Mouse (Mus musculus): Measurements from ENCODE around the gene Nagpa. TPM values are rescaled to one million over a fixed set of nuclear protein-coding genes. Genes with fewer than 3 reads are reported as not detected.

Gene Nagpa
- total and polyA plus RNA-seq, 2 experiments from 2014 or later, result 7.4 to 8.5 TPM

- DNase-seq (ENCODE audit: low spot score), result no peak
- no peak overlapping the region for H3K27ac ChIP-seq
- 2% methylated on average over 36 of the region's 36 CpGs for WGBS
- peaks cover 11% of the 10 kb centered on the region for H3K36me3 ChIP-seq (ENCODE audit: insufficient read depth, low read length)
- H3K4me2 ChIP-seq (ENCODE audit: low read depth, low read length), result peak overlapping the region; percentile 75
- no peak for ATAC-seq
- H3K27me3 ChIP-seq (ENCODE audit: insufficient read depth, low read length), result no peaks in the 10 kb centered on the region
- no peaks in the 10 kb centered on the region for H3K9me3 ChIP-seq (ENCODE audit: low read length)
- TF ChIP-seq CTCF (IDR thresholded peaks at IDR 0.05; ENCODE audit: low read depth), result no peak
- peak overlapping the region; percentile 78 for H3K4me3 ChIP-seq (ENCODE audit: low read length)
- peak overlapping the region; percentile 54 for H3K9ac ChIP-seq (replicated peaks; ENCODE audit: low read length)
- H3K4me1 ChIP-seq (ENCODE audit: insufficient read depth, low read length), result peaks cover 11% of the 10 kb centered on the region; the same call in 1 of the 2 replicates
Observed at GRCm38 (mm10) chr16:5203200-5203599, 612 bp downstream of the Nagpa start.

- peak overlapping the region; percentile 78; the same call in 1 of the 2 replicates for H3K4me3 ChIP-seq (ENCODE audit: low read length)
- ATAC-seq, result no peak
- WGBS, result 12% methylated on average over 4 of the region's 4 CpGs
- peaks cover 11% of the 10 kb centered on the region; the same call in 1 of the 2 replicates for H3K4me1 ChIP-seq (ENCODE audit: insufficient read depth, low read length)
- peaks cover 11% of the 10 kb centered on the region for H3K36me3 ChIP-seq (ENCODE audit: insufficient read depth, low read length)
- peak; percentile 66 for DNase-seq (ENCODE audit: low spot score)
- H3K9me3 ChIP-seq (ENCODE audit: low read length), result no peaks in the 10 kb centered on the region
- H3K27me3 ChIP-seq (ENCODE audit: insufficient read depth, low read length), result no peaks in the 10 kb centered on the region
- H3K9ac ChIP-seq (replicated peaks; ENCODE audit: low read length), result no peak overlapping the region; the same call in 1 of the 2 replicates
- no peak overlapping the region for H3K27ac ChIP-seq
- peak; percentile 72 for TF ChIP-seq CTCF (IDR thresholded peaks at IDR 0.05; ENCODE audit: low read depth)
- H3K4me2 ChIP-seq (ENCODE audit: low read depth, low read length), result peak overlapping the region; percentile 75
Observed at GRCm38 (mm10) chr16:5202681-5203080, 1.1 kb downstream of the Nagpa start.

- Histone ChIP-seq H3K4me2 (ENCODE audit: low read depth, low read length) (no peak overlapping the region), H3K4me3 (ENCODE audit: low read length) (no peak overlapping the region), H3K27ac (no peak overlapping the region), H3K4me1 (ENCODE audit: insufficient read depth, low read length) (no peaks in the 10 kb centered on the region), H3K9me3 (ENCODE audit: low read length) (no peaks in the 10 kb centered on the region), H3K27me3 (ENCODE audit: insufficient read depth, low read length) (no peaks in the 10 kb centered on the region), H3K36me3 (ENCODE audit: insufficient read depth, low read length) (peaks cover 14% of the 10 kb centered on the region), H3K9ac (replicated peaks; ENCODE audit: low read length) (no peak overlapping the region)
- 32% methylated on average over 6 of the region's 6 CpGs for WGBS
- DNase-seq (ENCODE audit: low spot score) (peak; percentile 73), ATAC-seq (no peak)
- peak; percentile 78 for TF ChIP-seq CTCF (IDR thresholded peaks at IDR 0.05; ENCODE audit: low read depth)
Observed at GRCm38 (mm10) chr16:5195080-5195479, 8.7 kb downstream of the Nagpa start.

- TF ChIP-seq CTCF (IDR thresholded peaks at IDR 0.05; ENCODE audit: low read depth), result no peak
- 62% methylated on average over 7 of the region's 7 CpGs for WGBS
Observed at GRCm38 (mm10) chr16:5186234-5186633, 17.6 kb downstream of the Nagpa start.

GRCm38 (mm10) chr16:5185691-5186090 is 18.1 kb downstream of the Nagpa start:
- Histone ChIP-seq H3K4me1 (ENCODE audit: insufficient read depth, low read length) (no peaks in the 10 kb centered on the region), H3K27me3 (ENCODE audit: insufficient read depth, low read length) (no peaks in the 10 kb centered on the region), H3K4me3 (ENCODE audit: low read length) (no peak overlapping the region), H3K36me3 (ENCODE audit: insufficient read depth, low read length) (no peaks in the 10 kb centered on the region), H3K9ac (replicated peaks; ENCODE audit: low read length) (no peak overlapping the region), H3K4me2 (ENCODE audit: low read depth, low read length) (no peak overlapping the region), H3K9me3 (ENCODE audit: low read length) (no peaks in the 10 kb centered on the region), H3K27ac (no peak overlapping the region)
- ATAC-seq (no peak), DNase-seq (ENCODE audit: low spot score) (no peak)
- no peak for TF ChIP-seq CTCF (IDR thresholded peaks at IDR 0.05; ENCODE audit: low read depth)
- WGBS, result 57% methylated on average over 7 of the region's 7 CpGs

More at GRCm38 (mm10) chr16:5186234-5186633, 17.6 kb downstream of the Nagpa start:
- Histone ChIP-seq H3K4me2 (ENCODE audit: low read depth, low read length) (no peak overlapping the region), H3K27ac (no peak overlapping the region), H3K9me3 (ENCODE audit: low read length) (no peaks in the 10 kb centered on the region), H3K36me3 (ENCODE audit: insufficient read depth, low read length) (no peaks in the 10 kb centered on the region), H3K9ac (replicated peaks; ENCODE audit: low read length) (no peak overlapping the region), H3K27me3 (ENCODE audit: insufficient read depth, low read length) (no peaks in the 10 kb centered on the region), H3K4me1 (ENCODE audit: insufficient read depth, low read length) (no peaks in the 10 kb centered on the region), H3K4me3 (ENCODE audit: low read length) (no peak overlapping the region)
- DNase-seq (ENCODE audit: low spot score), result no peak
- ATAC-seq, result no peak

GRCm38 (mm10) chr16:5184956-5185355 is 18.9 kb downstream of the Nagpa start:
- ATAC-seq (peak; percentile 57; the same call in 1 of the 2 replicates), DNase-seq (ENCODE audit: low spot score) (peak; percentile 39)
- Histone ChIP-seq H3K9me3 (ENCODE audit: low read length) (no peaks in the 10 kb centered on the region), H3K4me3 (ENCODE audit: low read length) (no peak overlapping the region), H3K27ac (no peak overlapping the region), H3K27me3 (ENCODE audit: insufficient read depth, low read length) (no peaks in the 10 kb centered on the region), H3K36me3 (ENCODE audit: insufficient read depth, low read length) (no peaks in the 10 kb centered on the region), H3K9ac (replicated peaks; ENCODE audit: low read length) (no peak overlapping the region), H3K4me1 (ENCODE audit: insufficient read depth, low read length) (no peaks in the 10 kb centered on the region), H3K4me2 (ENCODE audit: low read depth, low read length) (no peak overlapping the region)
- WGBS, result 56% methylated on average over 5 of the region's 5 CpGs
- TF ChIP-seq CTCF (IDR thresholded peaks at IDR 0.05; ENCODE audit: low read depth), result no peak

GRCm38 (mm10) chr16:5184101-5184500 is 19.7 kb downstream of the Nagpa start:
- Histone ChIP-seq H3K4me3 (ENCODE audit: low read length) (no peak overlapping the region), H3K4me2 (ENCODE audit: low read depth, low read length) (no peak overlapping the region), H3K27ac (no peak overlapping the region), H3K27me3 (ENCODE audit: insufficient read depth, low read length) (no peaks in the 10 kb centered on the region), H3K9me3 (ENCODE audit: low read length) (no peaks in the 10 kb centered on the region), H3K4me1 (ENCODE audit: insufficient read depth, low read length) (no peaks in the 10 kb centered on the region), H3K9ac (replicated peaks; ENCODE audit: low read length) (no peak overlapping the region), H3K36me3 (ENCODE audit: insufficient read depth, low read length) (no peaks in the 10 kb centered on the region)
- no peak for TF ChIP-seq CTCF (IDR thresholded peaks at IDR 0.05; ENCODE audit: low read depth)
- DNase-seq (ENCODE audit: low spot score), result no peak
- ATAC-seq, result no peak
- 64% methylated on average over 8 of the region's 8 CpGs for WGBS
